Mouse (Mus musculus): Measurements from ENCODE around the gene Mamdc2.

Mamdc2 gene

GRCm38 (mm10) chr19:23362006-23362405 is 86.2 kb downstream of the Mamdc2 start:
- intact Hi-C loops (cut with DNase I): no loop called here

- intact Hi-C loops (cut with DNase I): no loop called here
Measured at GRCm38 (mm10) chr19:23361124-23361523, 87.1 kb downstream of the Mamdc2 start.

DNA sequence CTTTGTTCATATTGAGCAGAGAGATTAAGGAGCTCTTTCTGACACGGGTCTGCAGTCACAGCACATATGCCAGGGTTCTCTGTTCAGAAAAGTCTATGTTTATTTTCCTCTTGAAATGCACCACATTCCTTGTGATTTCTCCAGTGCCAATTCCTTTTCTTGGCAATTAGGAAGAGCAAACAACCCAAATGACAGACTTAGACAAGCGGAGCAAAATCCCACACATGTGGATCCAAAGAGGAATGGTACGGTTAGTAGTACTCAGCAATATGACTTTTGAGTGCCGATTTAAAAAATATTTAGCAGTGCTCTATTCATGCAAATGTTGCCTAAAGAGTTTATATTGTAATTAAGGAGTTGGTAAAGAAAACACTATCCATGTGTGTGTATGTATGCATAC is 87.7 kb downstream of the Mamdc2 start:
- intact Hi-C loops (cut with DNase I): no loop called here

GRCm38 (mm10) chr19:23357253-23357652 is 91.0 kb downstream of the Mamdc2 start:
- intact Hi-C loops (cut with DNase I): no loop called here

DNA sequence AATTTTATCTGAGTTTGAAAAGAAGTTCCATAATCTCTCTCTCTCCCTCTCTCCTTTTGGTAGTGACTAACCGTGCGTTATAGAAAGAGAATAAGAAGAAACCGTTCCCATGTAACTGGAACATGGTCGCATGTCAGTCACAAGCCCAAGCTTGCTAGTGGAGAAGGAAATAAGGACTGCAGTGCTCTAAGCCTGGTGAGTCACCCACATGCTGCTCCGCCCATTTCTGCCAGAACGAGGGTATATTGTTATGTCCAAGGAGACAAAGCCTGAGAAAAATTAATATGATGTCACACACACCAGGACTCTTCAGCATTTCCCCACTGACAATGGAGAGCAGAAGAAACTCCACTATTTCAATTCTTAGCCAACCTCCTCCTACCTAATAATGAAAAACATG is 93.5 kb downstream of the Mamdc2 start:
- intact Hi-C loops (cut with DNase I): no loop called here

DNA sequence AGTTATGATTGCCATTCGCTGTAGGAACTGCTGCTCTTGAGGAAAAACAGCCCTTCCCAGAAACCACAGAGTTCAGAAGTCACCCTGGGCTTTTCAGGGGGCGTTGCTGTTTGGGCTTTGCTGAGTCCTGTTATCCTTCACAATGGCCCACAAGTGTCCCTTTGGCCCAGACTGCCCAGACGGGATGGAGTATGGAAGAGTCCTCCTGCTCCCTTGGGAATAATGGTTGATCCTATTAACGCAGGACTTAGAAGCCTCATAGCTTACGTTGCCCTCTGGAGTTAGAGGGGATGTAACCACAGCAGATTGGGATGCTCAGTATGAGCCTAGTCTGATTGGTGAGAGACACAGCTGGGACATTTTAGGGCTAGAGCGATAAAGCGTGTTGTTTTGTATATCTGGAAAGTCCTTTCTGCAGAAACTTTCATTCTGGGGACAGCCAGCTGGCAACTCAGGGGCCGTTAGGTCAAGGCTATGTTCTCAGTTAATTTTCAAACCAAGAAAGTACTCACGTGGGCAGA is 94.3 kb downstream of the Mamdc2 start:
- intact Hi-C loops (cut with DNase I): no loop called here

- intact Hi-C loops (cut with DNase I): no loop called here
Measured at GRCm38 (mm10) chr19:23353161-23353560, 95.1 kb downstream of the Mamdc2 start.

DNA sequence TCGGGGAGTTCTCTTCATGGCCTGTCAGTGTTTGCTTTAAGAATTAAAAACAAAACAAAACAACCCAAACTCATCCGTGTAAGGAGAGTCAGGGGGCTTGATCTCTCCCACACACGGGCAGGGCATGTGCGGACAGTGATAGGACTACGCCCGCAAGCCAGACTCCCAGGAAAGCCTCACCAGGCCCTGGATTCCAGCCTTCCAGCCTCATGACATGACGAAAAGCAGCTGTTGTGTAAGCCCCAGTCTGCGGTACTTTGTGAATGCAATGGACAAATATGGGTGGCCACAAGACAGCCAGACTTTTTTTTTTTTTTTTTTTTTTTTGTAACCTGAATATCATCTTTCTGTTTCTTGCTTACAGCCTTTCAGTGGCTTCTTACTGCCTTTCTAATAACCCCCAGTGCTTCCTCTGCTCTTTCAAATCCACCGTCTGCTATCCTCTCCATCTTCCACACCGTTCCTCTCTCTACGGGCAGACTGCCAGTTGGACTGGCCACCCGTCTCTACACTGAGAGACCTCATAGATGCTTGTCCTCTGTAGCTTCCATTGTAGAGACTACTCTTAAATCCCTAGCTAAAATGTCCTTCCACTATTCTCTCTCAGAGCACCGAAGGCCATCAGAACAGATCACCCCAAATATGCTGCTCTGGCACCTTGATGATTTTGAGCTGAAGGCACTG is 96.3 kb downstream of the Mamdc2 start:
- intact Hi-C loops (cut with DNase I): no loop called here

DNA sequence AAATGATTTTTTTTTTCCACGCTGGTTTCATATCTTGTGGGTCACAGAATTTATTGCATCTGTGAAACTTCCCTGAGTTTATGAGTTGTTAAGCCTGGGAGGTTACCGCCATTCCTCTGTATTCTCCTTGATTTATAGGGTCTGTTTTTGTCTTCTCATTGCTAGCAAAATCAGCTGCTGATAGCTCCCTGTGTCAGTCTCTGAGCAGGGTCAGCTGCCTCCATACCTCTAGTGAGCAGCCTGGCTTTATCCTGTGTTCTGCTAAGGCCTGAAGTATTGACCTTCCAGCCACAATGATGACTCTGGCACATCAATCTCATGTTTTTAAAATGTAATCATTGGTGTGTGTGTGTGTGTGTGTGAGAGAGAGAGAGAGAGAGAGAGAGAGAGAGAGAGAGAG is 98.3 kb downstream of the Mamdc2 start:
- intact Hi-C loops (cut with DNase I): no loop called here

DNA sequence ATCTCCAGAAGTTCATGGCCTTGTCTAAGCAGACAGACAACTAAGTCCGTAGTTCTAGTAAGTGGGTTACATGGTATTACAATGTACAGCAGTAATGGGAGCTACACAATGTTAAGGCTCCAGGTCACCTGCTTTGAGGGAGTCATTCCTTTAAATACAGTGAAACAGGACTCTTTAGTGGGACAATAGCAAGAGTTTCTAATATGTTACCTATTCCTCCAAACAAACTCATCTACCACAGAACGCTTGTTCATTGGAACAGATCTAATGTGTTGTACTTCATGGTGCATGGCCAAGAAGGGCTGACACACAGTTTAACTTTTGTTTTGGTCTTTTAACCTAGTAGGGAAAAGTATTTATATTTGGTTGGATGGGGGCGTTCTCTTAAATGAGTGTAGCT is 105.5 kb downstream of the Mamdc2 start:
- intact Hi-C loops (cut with DNase I): no loop called here

DNA sequence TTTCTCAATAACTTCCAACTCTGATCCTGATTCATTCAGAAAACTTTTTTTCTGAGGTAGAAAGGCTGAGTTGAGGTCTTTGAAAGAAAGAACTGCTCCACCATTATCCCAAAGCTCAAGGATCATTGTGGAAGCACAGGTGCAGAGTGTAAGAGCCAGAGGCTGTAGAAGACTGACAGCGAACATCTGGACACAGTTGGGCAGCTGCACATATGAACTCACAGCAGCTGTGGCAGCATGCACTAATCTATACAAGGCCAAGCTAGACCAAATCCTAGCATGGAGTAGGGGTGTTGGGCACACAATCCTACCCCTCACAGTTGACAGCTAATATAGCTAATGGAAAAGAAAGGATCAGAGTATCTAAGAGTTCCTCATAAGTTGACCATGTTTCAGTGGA is 115.4 kb downstream of the Mamdc2 start:
- intact Hi-C loops (cut with DNase I): no loop called here

GRCm38 (mm10) chr19:23330842-23331241 is 117.4 kb downstream of the Mamdc2 start:
- intact Hi-C loops (cut with DNase I): no loop called here

- intact Hi-C loops (cut with DNase I): no loop called here
Measured at GRCm38 (mm10) chr19:23329346-23329745, 118.9 kb downstream of the Mamdc2 start.

DNA sequence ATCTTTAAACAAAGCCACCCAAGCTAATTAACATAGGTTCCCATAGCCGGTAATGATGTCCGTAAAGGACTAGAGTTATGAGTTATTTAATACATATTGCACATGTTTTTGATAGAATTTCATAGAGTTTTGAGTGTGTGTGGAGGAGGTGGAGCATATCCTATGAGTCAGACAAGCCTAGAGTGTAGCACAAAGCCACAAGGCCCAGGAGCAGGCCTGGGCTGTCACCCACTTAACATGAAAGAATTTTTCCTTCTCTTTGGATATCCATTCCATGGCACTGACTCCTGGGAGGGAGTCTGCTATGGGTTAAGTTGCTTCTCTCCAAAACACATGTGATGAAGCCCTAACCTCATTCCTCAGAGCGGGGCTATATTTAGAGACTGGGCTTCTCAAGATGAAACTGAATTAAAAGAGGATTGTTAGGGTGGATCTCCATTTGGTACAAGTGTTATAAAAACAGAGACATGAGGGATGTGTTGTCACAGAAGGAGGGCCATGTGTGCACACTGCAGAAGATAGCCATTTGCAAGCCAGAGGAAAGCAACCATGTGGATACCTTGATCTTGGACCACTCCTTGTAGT is 121.1 kb downstream of the Mamdc2 start:
- intact Hi-C loops (cut with DNase I): no loop called here

DNA sequence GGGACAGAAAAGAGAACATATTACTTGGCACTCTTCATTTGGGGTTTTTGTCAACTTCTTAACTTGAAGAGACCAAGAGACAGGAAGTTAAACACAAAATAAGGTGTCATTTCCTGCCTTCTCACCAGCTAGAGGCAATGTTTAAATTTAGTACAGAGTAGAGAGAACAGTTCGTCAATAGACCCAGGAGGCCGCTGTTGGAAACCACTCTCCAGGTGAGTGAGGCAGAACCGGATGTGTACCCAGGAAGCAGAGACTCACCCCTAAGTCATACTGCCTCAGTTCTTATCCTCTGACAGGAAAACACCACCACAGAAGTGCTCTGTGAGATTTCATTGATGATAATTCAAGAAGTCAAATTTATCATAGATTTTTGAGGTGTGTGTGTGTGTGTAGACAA is 125.1 kb downstream of the Mamdc2 start:
- intact Hi-C loops (cut with DNase I): no loop called here

DNA sequence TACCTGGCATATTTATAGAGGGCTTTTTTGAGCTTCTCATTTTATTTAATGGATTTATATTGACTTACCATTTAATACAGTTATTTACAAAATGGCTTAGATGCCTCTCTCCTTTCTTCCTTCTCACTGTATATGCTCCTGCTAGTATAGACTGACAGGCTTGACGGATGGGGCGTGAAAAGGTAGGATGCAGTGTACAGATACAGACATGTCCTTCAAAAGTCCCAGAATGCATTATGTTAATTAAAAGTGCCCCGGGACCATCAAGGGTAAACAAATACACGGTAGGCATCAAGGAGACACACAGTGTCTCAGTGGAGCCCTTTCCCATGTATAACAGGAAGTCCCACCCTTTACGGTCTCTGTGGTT is 130.3 kb downstream of the Mamdc2 start:
- intact Hi-C loops (cut with DNase I): no loop called here

GRCm38 (mm10) chr19:23317295-23317988 is 130.8 kb downstream of the Mamdc2 start:
- intact Hi-C loops (cut with DNase I): no loop called here

GRCm38 (mm10) chr19:23316851-23317250 is 131.4 kb downstream of the Mamdc2 start:
- intact Hi-C loops (cut with DNase I): no loop called here

- intact Hi-C loops (cut with DNase I): no loop called here
Measured at GRCm38 (mm10) chr19:23309979-23310378, 138.3 kb downstream of the Mamdc2 start.

GRCm38 (mm10) chr19:23306671-23307070 is 141.6 kb downstream of the Mamdc2 start:
- intact Hi-C loops (cut with DNase I): no loop called here

GRCm38 (mm10) chr19:23299987-23300386 is 148.3 kb downstream of the Mamdc2 start:
- intact Hi-C loops (cut with DNase I): no loop called here

DNA sequence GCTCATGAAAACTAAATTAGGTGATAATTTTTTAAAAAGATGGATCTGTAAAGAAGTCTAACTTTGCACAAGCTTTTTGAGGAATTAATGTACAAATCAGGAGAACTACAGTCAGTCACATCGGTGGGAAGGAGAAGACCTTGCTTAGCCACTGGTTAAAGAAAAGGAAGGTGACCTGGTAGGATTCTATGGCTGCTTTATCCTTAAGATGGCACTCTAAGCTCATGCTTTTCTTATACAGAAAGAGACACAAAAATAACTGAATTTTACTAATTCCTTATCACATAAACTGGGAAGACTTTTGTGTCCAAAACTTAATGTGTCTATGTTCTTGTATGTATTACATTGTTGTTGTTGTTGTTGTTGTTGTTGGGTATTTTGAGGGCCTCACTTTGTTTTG is 149.3 kb downstream of the Mamdc2 start:
- intact Hi-C loops (cut with DNase I): no loop called here

DNA sequence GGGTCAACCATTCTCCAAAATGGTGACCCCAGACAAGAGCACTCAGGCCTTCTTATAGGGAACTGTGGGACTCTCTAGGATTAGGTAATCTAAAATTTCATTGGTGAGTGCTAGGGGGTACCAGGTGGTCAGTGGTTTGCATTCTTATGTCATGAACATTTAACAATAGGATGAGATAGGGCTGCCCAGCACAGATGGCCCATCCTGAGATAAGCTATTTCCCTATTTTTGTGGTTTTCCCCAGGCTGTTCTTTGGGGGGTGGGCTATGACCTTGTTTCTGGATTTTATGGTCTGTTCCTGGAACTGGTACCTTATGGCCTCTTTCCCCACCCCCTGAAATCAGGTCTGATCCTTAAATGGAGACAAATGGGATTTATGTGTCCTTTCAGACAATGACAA is 151.1 kb downstream of the Mamdc2 start:
- intact Hi-C loops (cut with DNase I): no loop called here

Data from adrenal gland (tissue).